Mouse (Mus musculus): ENCODE measurements around the gene Nr1h2. TPM values are rescaled to one million over a fixed set of nuclear protein-coding genes. Genes with fewer than 3 reads are reported as not detected.

Nr1h2 gene
- polyA plus RNA-seq, 1 experiment from 2014 or later: 70.4 TPM

GRCm38 (mm10) chr7:44533746-44534045, 20.1 kb downstream of the Nr1h2 start:
- H3K4me1 ChIP-seq (replicated peaks): no peaks in the 10 kb centered on the region
- H3K9ac ChIP-seq: no peak overlapping the region
- peaks cover 7% of the 10 kb centered on the region for H3K27me3 ChIP-seq
- H3K27ac ChIP-seq (replicated peaks): no peak overlapping the region
- H3K4me2 ChIP-seq: no peak overlapping the region
- WGBS: 81% methylated on average over 12 of the region's 12 CpGs
- H3K36me3 ChIP-seq: no peaks in the 10 kb centered on the region
- no peak for ATAC-seq (ENCODE audit: low FRiP score, low read depth)
- H3K4me3 ChIP-seq: no peak overlapping the region
- no peaks in the 10 kb centered on the region for H3K9me3 ChIP-seq

- no peak for ATAC-seq (ENCODE audit: low FRiP score, low read depth)
Measured at GRCm38 (mm10) chr7:44532918-44533745, 20.6 kb downstream of the Nr1h2 start.

GRCm38 (mm10) chr7:44531946-44532732, 21.6 kb downstream of the Nr1h2 start, which contains the start of gene Spib:
Gene Spib, minus strand, starts transcription at chr7:44532071.
- peaks cover 8% of the 10 kb centered on the region for H3K4me1 ChIP-seq (replicated peaks)
- no peak within 1 kb of the TSS for H3K4me3 ChIP-seq
- peaks cover 10% of the 10 kb centered on the region for H3K27me3 ChIP-seq
- no peak within 1 kb of the TSS for H3K27ac ChIP-seq (replicated peaks)
- 79% methylated on average over 4 of the region's 4 CpGs for WGBS
- H3K36me3 ChIP-seq: no peaks in the 10 kb centered on the region
- no peaks in the 10 kb centered on the region for H3K9me3 ChIP-seq
- no peak within 1 kb of the TSS for H3K9ac ChIP-seq
- no peak within 1 kb of the TSS for H3K4me2 ChIP-seq
- ATAC-seq (ENCODE audit: low FRiP score, low read depth): no peak

More at GRCm38 (mm10) chr7:44532918-44533745, 20.6 kb downstream of the Nr1h2 start:
- no peak overlapping the region for H3K4me2 ChIP-seq
- H3K9ac ChIP-seq: no peak overlapping the region
- no peak overlapping the region for H3K4me3 ChIP-seq
- peaks cover 2% of the 10 kb centered on the region for H3K4me1 ChIP-seq (replicated peaks)
- H3K36me3 ChIP-seq: no peaks in the 10 kb centered on the region
- no peak overlapping the region for H3K27ac ChIP-seq (replicated peaks)
- WGBS: 86% methylated on average over 25 of the region's 29 CpGs
- H3K9me3 ChIP-seq: no peaks in the 10 kb centered on the region
- H3K27me3 ChIP-seq: peaks cover 10% of the 10 kb centered on the region

GRCm38 (mm10) chr7:44531207-44531606, 22.5 kb downstream of the Nr1h2 start:
- H3K4me1 ChIP-seq (replicated peaks): peaks cover 8% of the 10 kb centered on the region
- peaks cover 12% of the 10 kb centered on the region for H3K27me3 ChIP-seq
- no peak overlapping the region for H3K4me3 ChIP-seq
- no peaks in the 10 kb centered on the region for H3K36me3 ChIP-seq
- no peak overlapping the region for H3K9ac ChIP-seq
- ATAC-seq (ENCODE audit: low FRiP score, low read depth): no peak
- no peak overlapping the region for H3K27ac ChIP-seq (replicated peaks)
- 62% methylated on average over 5 of the region's 5 CpGs for WGBS
- H3K9me3 ChIP-seq: no peaks in the 10 kb centered on the region
- no peak overlapping the region for H3K4me2 ChIP-seq

GRCm38 (mm10) chr7:44530507-44530906, 23.2 kb downstream of the Nr1h2 start:
- Histone ChIP-seq H3K36me3 (no peaks in the 10 kb centered on the region), H3K4me1 (replicated peaks) (peaks cover 8% of the 10 kb centered on the region), H3K9ac (no peak overlapping the region), H3K27me3 (peaks cover 13% of the 10 kb centered on the region), H3K4me3 (no peak overlapping the region), H3K4me2 (no peak overlapping the region), H3K27ac (replicated peaks) (no peak overlapping the region), H3K9me3 (no peaks in the 10 kb centered on the region)
- 78% methylated on average over 3 of the region's 3 CpGs for whole genome bisulfite sequencing
- ATAC-seq (ENCODE audit: low FRiP score, low read depth): no peak

GRCm38 (mm10) chr7:44529518-44529917, 24.2 kb downstream of the Nr1h2 start:
- WGBS: 66% methylated on average over 5 of the region's 5 CpGs
- H3K9ac ChIP-seq: no peak overlapping the region
- peaks cover 22% of the 10 kb centered on the region for H3K27me3 ChIP-seq

GRCm38 (mm10) chr7:44527483-44528398, 26.0 kb downstream of the Nr1h2 start:
- peak overlapping the region; percentile 38 for H3K4me3 ChIP-seq
- peaks cover 37% of the 10 kb centered on the region for H3K27me3 ChIP-seq
- WGBS: 7% methylated on average over 40 of the region's 40 CpGs
- 0 out of 2 replicates have a peak overlapping the region, but pooled peaks have one; percentile 46 for H3K27ac ChIP-seq (replicated peaks)
- peaks cover 8% of the 10 kb centered on the region for H3K4me1 ChIP-seq (replicated peaks)
- H3K9ac ChIP-seq: peak overlapping the region; percentile 55
- peak; percentile 65 for ATAC-seq (ENCODE audit: low FRiP score, low read depth)
- H3K9me3 ChIP-seq: no peaks in the 10 kb centered on the region
- H3K4me2 ChIP-seq: peak overlapping the region; percentile 75
- H3K36me3 ChIP-seq: no peaks in the 10 kb centered on the region

More at GRCm38 (mm10) chr7:44529518-44529917, 24.2 kb downstream of the Nr1h2 start:
- Histone ChIP-seq H3K4me2 (no peak overlapping the region), H3K27ac (replicated peaks) (no peak overlapping the region), H3K4me1 (replicated peaks) (peaks cover 8% of the 10 kb centered on the region), H3K36me3 (no peaks in the 10 kb centered on the region), H3K4me3 (no peak overlapping the region), H3K9me3 (no peaks in the 10 kb centered on the region)
- no peak for ATAC-seq (ENCODE audit: low FRiP score, low read depth)

- ATAC-seq (ENCODE audit: low FRiP score, low read depth): no peak
- no peak overlapping the region for H3K27ac ChIP-seq (replicated peaks)
Measured at GRCm38 (mm10) chr7:44526414-44527154, 27.2 kb downstream of the Nr1h2 start.

GRCm38 (mm10) chr7:44525126-44525832, 28.5 kb downstream of the Nr1h2 start:
- Histone ChIP-seq H3K9ac (no peak overlapping the region), H3K9me3 (no peaks in the 10 kb centered on the region), H3K36me3 (no peaks in the 10 kb centered on the region), H3K27ac (replicated peaks) (no peak overlapping the region), H3K4me3 (no peak overlapping the region), H3K4me1 (replicated peaks) (peaks cover 11% of the 10 kb centered on the region), H3K27me3 (peaks cover 51% of the 10 kb centered on the region), H3K4me2 (peak overlapping the region; percentile 39)
- 16% methylated on average over 21 of the region's 22 CpGs for WGBS
- no peak for ATAC-seq (ENCODE audit: low FRiP score, low read depth)

More at GRCm38 (mm10) chr7:44526414-44527154, 27.2 kb downstream of the Nr1h2 start:
- WGBS: 90% methylated on average over 14 of the region's 14 CpGs
- Histone ChIP-seq H3K4me1 (replicated peaks) (peaks cover 9% of the 10 kb centered on the region), H3K9ac (no peak overlapping the region), H3K9me3 (no peaks in the 10 kb centered on the region), H3K27me3 (peaks cover 48% of the 10 kb centered on the region), H3K4me3 (no peak overlapping the region), H3K36me3 (no peaks in the 10 kb centered on the region), H3K4me2 (no peak overlapping the region)

- ATAC-seq (ENCODE audit: low FRiP score, low read depth): no peak
- Histone ChIP-seq H3K27ac (replicated peaks) (no peak within 1 kb of the TSS), H3K9me3 (no peaks in the 10 kb centered on the region), H3K36me3 (no peaks in the 10 kb centered on the region), H3K27me3 (peaks cover 51% of the 10 kb centered on the region), H3K4me1 (replicated peaks) (peaks cover 11% of the 10 kb centered on the region), H3K4me3 (no peak within 1 kb of the TSS), H3K9ac (no peak within 1 kb of the TSS), H3K4me2 (peak within 1 kb of the TSS; percentile 39)
- 40% methylated on average over 12 of the region's 12 CpGs for WGBS
Measured at GRCm38 (mm10) chr7:44524502-44524901, 29.2 kb downstream of the Nr1h2 start, which contains the start of gene Mybpc2. Gene Mybpc2, minus strand, starts transcription at chr7:44524656.
